Mouse (Mus musculus) ES-Bruce4 (cell line): ENCODE measurements at regions not wholly inside any gene's neighbourhood (a gene's known extent, or its start where the extent isn't known, plus 50 kb on each side); places are given as distances from the start of the nearest gene placed in this dataset.

Experiments
- CTCF ChIP-seq: IDR thresholded peaks from one replicate; pipeline ENCODE4 v1.8.1; 2011; ENCODE audit warnings: low read depth, low read length
- EP300 ChIP-seq: IDR thresholded peaks from 2 replicates; pipeline ENCODE4 v1.6.1; 2011; ENCODE audit warnings: low read depth, low read length; ENCODE audit not compliant: insufficient read depth

GRCm38 (mm10) chr12:106479067-106479877, 469.2 kb downstream of the Vrk1 start:
- TF ChIP-seq CTCF (no peak), EP300 (no peak)
